Mouse (Mus musculus) limb, embryonic 11.5 days (tissue): ENCODE measurements around the gene Pabpn1. TPM values are rescaled to one million over a fixed set of nuclear protein-coding genes. Genes with fewer than 3 reads are reported as not detected.

Source experiments
- ATAC-seq: fragments of 200-750 bp; cut with Nextera tagmentation; 2 replicates; pipeline ENCODE4 v1.8.0; 2017; ENCODE audit warnings: low read depth; ENCODE audit not compliant: insufficient number of reproducible peaks, low FRiP score, low TSS enrichment
- DNase-seq: peaks from one replicate; pipeline ENCODE4 v3.0.0-alpha.2; 2015; ENCODE audit warnings: low spot score
- H3K27ac ChIP-seq: fragments of 300-500 bp; sonication (generic); replicated peaks from 2 replicates; pipeline ENCODE4 v1.5.1; 2014; ENCODE audit warnings: low read depth, mild to moderate bottlenecking, low read length
- H3K27me3 ChIP-seq: fragments of 300-500 bp; sonication (generic); 2 replicates; pipeline ENCODE4 v1.6.1; 2014; ENCODE audit warnings: mild to moderate bottlenecking, low read length, mixed read lengths; ENCODE audit not compliant: control insufficient read depth, insufficient read depth
- H3K36me3 ChIP-seq: fragments of 300-500 bp; sonication (generic); 2 replicates; pipeline ENCODE4 v1.6.1; 2014; ENCODE audit warnings: mild to moderate bottlenecking, low read length, moderate library complexity, mixed read lengths; ENCODE audit not compliant: control insufficient read depth, insufficient read depth
- H3K4me1 ChIP-seq: fragments of 300-500 bp; sonication (generic); 2 replicates; pipeline ENCODE4 v1.6.1; 2014; ENCODE audit warnings: low read length, mixed read lengths; ENCODE audit not compliant: control insufficient read depth, insufficient read depth
- H3K4me2 ChIP-seq: fragments of 300-500 bp; sonication (generic); 2 replicates; pipeline ENCODE4 v1.6.1; 2014; ENCODE audit warnings: low read depth, mild to moderate bottlenecking, moderate library complexity; ENCODE audit not compliant: severe bottlenecking
- H3K4me3 ChIP-seq: fragments of 300-500 bp; sonication (generic); 2 replicates; pipeline ENCODE4 v1.5.1; 2014; ENCODE audit warnings: low read depth, low read length
- H3K9ac ChIP-seq: fragments of 300-500 bp; sonication (generic); 2 replicates; pipeline ENCODE4 v1.6.1; 2014; ENCODE audit warnings: mild to moderate bottlenecking, low read length
- H3K9me3 ChIP-seq: fragments of 300-500 bp; sonication (generic); 2 replicates; pipeline ENCODE4 v1.6.1; 2016; ENCODE audit warnings: low read length; ENCODE audit not compliant: control insufficient read depth
- WGBS: fragments of 180-500 bp; shearing (Covaris S2); extraction: QIAGEN DNeasy Blood & Tissue Kit; methylation state at CpG from one replicate; pipeline ENCODE4 v1.1.7; 2014; 5-methylcytosine and 5-hydroxymethylcytosine counted together
- polyA plus RNA-seq: library from polyadenylated mRNA; unstranded; fragments of >200 nt; fragmentation: Nextera tagmentation; extraction: Ambion mirVana; gene quantifications from 2 replicates; pipeline ENCODE4 v1.2.1, GENCODE M21; 2014

The Pabpn1 gene
- 158 and 177 TPM in 2 replicates for polyA plus RNA-seq

DNA sequence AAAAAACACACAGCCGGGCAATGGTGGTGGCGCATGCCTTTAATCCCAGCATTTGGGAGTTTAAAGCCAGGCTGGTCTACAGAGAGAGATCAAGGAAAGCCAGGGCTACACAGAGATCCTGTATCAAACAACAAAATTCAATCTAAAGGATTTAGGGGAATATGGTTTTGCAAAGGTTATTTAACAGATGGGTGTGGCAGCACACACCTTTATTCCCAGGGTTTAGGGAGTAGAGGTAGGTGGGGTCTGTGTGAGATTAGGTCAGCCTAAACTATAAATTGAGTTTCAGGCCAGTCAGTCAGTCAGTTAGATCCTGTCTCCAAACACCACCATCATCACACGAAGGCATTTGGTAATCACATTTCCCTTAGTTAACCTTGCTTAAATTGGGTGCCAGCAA is at the start of gene Pabpn1:
Gene Pabpn1 (plus strand): TSS at position 301 of the 400 bp plus-strand sequence.
- Histone ChIP-seq H3K4me1 (peaks cover 3% of the 10 kb centered on the region), H3K9me3 (no peaks in the 10 kb centered on the region), H3K9ac (no peak within 1 kb of the TSS), H3K36me3 (peaks cover 12% of the 10 kb centered on the region), H3K27me3 (no peaks in the 10 kb centered on the region), H3K4me3 (peak within 1 kb of the TSS; percentile 97), H3K27ac (no peak within 1 kb of the TSS), H3K4me2 (peak within 1 kb of the TSS; percentile 24; the same call in 1 of the 2 replicates)
- DNase-seq: no peak
- WGBS: 92% methylated on average over 3 of the region's 3 CpGs
- ATAC-seq: no peak

DNA sequence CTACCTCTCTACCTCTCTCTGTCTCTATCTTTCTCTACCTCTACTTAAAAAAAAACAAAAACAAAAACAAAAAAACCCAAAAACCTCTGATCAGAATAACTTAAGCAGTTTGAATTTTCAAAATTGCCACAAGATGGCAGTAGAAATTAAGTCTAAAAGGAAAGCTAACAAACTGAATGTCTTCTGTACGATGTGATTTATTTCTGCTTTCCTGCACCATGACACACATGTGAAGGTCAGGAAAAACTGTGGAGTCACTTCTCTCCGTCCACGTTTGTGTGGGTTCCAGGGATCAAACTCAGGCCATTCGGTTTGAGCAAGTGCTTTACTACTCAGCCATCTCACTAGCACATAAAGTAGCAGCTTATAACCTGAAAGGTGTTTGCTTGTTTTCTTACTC is 48.8 kb upstream of the Pabpn1 start:
- ATAC-seq (no peak), DNase-seq (no peak)
- H3K4me1 ChIP-seq: no peaks in the 10 kb centered on the region
- no peak overlapping the region for H3K4me2 ChIP-seq
- H3K9ac ChIP-seq: no peak overlapping the region
- no peaks in the 10 kb centered on the region for H3K27me3 ChIP-seq
- no peaks in the 10 kb centered on the region for H3K9me3 ChIP-seq
- 4% methylated on average over 4 of the region's 4 CpGs for WGBS
- H3K36me3 ChIP-seq: no peaks in the 10 kb centered on the region
- no peak overlapping the region for H3K4me3 ChIP-seq
- H3K27ac ChIP-seq: no peak overlapping the region

DNA sequence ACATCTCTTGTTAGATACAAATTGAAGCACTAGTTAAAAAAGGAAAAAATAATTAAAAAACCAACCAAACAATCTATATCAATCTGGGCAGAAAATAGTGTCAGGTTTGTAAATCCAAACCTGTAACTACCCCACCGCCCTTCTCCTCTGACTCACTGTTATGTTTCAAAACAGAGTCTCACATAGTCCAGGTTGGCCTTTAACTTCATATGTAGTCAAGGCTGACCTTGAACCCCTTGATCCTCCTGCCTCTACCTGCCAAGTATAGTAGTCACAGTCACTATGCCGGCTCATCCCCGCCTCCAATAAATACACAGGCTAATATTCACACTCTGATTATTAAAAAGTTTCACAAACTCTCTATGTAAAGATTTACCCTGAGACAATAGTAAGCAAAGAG is 36.6 kb upstream of the Pabpn1 start:
- Histone ChIP-seq H3K4me3 (no peak overlapping the region), H3K36me3 (peaks cover 4% of the 10 kb centered on the region; the same call in 1 of the 2 replicates), H3K9ac (no peak overlapping the region), H3K27ac (no peak overlapping the region), H3K4me2 (no peak overlapping the region), H3K9me3 (no peaks in the 10 kb centered on the region), H3K27me3 (no peaks in the 10 kb centered on the region), H3K4me1 (no peaks in the 10 kb centered on the region)
- no peak for ATAC-seq
- WGBS: 100% methylated on average over 3 of the region's 3 CpGs
- DNase-seq: no peak

DNA sequence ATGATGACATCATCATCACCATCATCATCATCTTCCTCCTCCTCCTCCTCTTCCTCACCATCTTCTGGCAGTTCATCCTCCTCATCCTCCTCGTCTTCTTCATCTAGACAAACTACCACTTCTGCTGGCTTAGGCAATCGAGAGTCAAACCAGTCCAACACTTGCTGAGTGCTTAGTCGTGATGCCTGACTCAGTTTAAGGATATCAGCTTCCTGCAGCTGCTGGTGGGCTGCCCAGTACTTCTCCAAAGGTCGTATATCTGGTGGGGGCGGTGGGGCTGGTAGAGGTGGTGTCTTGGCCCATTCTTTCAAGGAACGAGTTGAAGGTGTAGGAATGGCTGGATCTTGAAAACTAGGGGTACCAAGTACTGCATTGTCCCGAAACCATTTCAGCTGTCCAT is 35.6 kb upstream of the Pabpn1 start:
- Histone ChIP-seq H3K27ac (no peak overlapping the region), H3K9me3 (no peaks in the 10 kb centered on the region), H3K4me1 (no peaks in the 10 kb centered on the region), H3K27me3 (no peaks in the 10 kb centered on the region), H3K4me2 (no peak overlapping the region), H3K4me3 (no peak overlapping the region), H3K36me3 (peaks cover 4% of the 10 kb centered on the region; the same call in 1 of the 2 replicates), H3K9ac (no peak overlapping the region)
- 84% methylated on average over 7 of the region's 7 CpGs for WGBS
- ATAC-seq (no peak), DNase-seq (no peak)

DNA sequence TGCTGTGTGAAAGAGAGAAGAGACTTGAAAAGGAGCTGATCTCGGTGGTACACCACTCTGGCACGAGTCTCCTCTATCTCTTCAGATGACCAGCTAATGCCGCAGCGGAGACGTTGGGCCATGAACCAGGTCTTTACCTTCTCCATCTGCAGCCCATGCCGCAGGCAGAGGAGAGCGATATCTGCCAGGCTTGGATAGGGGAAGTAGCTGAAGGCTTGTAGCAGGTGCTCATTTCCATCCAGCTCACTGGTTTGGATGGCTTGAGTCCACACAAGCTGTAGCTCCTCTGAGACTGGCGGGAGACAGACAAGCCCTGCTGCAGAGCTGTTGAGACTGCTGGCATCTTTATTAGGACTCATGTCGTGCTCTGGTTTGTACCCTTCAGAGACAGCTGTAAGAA is 34.4 kb upstream of the Pabpn1 start:
- no peak overlapping the region for H3K9ac ChIP-seq
- no peak for ATAC-seq
- H3K4me3 ChIP-seq: no peak overlapping the region
- no peak for DNase-seq
- no peaks in the 10 kb centered on the region for H3K27me3 ChIP-seq
- WGBS: 93% methylated on average over 9 of the region's 9 CpGs
- H3K36me3 ChIP-seq: peaks cover 4% of the 10 kb centered on the region; the same call in 1 of the 2 replicates
- H3K4me2 ChIP-seq: no peak overlapping the region
- H3K4me1 ChIP-seq: no peaks in the 10 kb centered on the region
- H3K27ac ChIP-seq: no peak overlapping the region
- no peaks in the 10 kb centered on the region for H3K9me3 ChIP-seq

DNA sequence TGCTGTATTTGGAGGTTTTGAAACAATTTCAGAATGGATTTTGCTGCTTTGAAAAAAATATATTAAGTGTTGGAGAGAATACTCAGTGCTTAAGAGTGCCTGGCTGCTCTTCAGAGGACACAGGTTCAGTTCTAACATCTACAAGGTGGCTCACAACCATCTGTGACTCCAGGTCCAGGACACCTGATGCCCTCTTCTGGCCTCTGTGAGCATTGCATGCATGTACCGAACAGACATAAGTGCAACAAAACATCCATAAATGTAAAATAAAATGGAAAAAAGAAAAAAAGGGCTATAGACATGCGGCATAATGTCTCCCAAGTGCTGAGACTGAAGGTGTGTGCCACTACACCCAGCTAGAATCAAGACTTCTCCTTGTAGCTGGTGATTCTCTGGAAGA is 31.8 kb upstream of the Pabpn1 start:
- no peaks in the 10 kb centered on the region for H3K9me3 ChIP-seq
- no peak overlapping the region for H3K4me3 ChIP-seq
- H3K9ac ChIP-seq: no peak overlapping the region
- no peaks in the 10 kb centered on the region for H3K4me1 ChIP-seq
- ATAC-seq (no peak), DNase-seq (peak; percentile 76)
- WGBS: 44% methylated on average over 2 of the region's 2 CpGs
- no peak overlapping the region for H3K4me2 ChIP-seq
- H3K27ac ChIP-seq: no peak overlapping the region
- H3K27me3 ChIP-seq: no peaks in the 10 kb centered on the region
- H3K36me3 ChIP-seq: peaks cover 4% of the 10 kb centered on the region; the same call in 1 of the 2 replicates

DNA sequence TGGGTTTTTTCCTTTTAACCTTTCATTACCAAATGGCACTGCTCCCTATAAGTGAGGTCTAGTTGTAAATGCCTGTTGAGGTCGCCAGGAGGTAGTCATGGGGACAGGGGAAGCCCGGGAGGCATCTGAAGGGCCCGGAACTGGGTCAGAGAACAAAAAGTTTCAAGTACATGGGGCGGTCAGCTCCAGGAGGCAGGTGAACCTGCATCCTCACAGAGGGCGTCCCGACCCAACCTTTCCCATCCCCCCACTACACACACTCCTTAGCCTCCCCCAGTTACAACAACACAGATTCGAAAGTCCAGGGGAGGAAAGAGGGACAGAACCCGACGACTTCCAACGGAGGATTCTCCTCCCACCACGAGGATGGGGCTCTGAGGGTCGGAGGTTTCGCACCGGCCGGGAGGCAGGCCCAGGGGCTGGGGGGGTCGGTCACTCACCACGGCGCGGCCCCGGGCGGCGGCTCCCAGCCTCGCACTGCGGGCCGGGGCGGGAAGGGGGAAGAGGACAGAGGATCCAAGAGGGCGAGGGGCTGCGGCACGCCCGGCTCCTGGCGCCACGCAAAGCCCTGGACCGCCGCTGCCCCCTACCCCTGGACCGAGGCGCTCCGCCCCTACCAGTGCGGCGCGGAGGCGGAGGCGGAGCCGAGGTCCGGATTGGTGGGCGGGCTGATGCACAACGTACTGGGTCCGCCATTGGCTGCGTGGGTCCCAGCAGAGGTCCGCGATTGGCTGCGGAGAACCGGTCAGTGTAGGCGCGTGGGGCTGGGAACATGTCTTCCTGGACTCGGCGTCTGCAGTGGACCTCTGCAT is 28.6 kb upstream of the Pabpn1 start:
- WGBS: under 1% methylated on average over 56 of the region's 56 CpGs
- Histone ChIP-seq H3K27me3 (no peaks in the 10 kb centered on the region), H3K4me3 (peak overlapping the region; percentile 81), H3K9me3 (no peaks in the 10 kb centered on the region), H3K4me1 (no peaks in the 10 kb centered on the region), H3K9ac (peak overlapping the region; percentile 88), H3K4me2 (peak overlapping the region; percentile 72), H3K27ac (peak overlapping the region; percentile 60; the same call in 1 of the 2 replicates), H3K36me3 (no peaks in the 10 kb centered on the region)
- DNase-seq (peak; percentile 95), ATAC-seq (peak; percentile 99)

DNA sequence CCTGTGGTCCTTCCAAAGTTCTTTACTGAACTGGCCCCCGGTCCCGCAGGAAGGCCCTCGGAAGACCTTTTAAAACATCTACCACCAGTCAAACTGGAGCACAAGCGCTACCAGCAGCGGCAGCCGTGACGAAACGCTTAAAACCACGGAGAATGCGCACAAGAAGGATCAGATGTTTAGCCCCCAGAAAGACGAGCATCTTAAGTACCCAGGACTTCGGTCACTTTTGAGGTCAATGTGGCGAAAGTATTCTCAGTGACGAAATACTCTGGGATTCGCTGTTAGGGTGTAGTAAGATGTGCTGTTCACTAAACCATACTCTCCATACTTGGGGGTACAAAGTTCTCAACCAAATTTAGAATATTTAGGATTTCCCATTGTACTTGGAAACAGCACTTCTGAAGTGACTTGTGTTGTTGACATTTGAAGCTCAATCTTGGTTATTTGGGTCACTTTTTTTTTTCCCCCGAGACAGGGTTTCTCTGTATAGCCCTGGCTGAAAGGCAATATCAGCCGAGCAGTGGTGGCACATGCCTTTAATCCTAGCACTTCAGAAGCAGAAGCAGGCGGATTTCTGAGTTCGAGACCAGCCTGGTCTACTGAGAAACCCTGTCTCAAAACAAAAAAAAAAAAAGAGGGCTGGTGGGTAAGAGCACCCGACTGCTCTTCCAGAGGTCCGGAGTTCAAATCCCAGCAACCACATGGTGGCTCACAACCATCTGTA is 27.8 kb upstream of the Pabpn1 start:
- H3K4me3 ChIP-seq: peak overlapping the region; percentile 81
- ATAC-seq (no peak), DNase-seq (no peak)
- no peaks in the 10 kb centered on the region for H3K36me3 ChIP-seq
- WGBS: 18% methylated on average over 21 of the region's 21 CpGs
- no peaks in the 10 kb centered on the region for H3K9me3 ChIP-seq
- peak overlapping the region; percentile 1; the same call in 1 of the 2 replicates for H3K27ac ChIP-seq
- no peaks in the 10 kb centered on the region for H3K27me3 ChIP-seq
- peak overlapping the region; percentile 59 for H3K9ac ChIP-seq
- H3K4me2 ChIP-seq: peak overlapping the region; percentile 72
- no peaks in the 10 kb centered on the region for H3K4me1 ChIP-seq
